Comparison of ENCODE assay signal across 10 mouse cellular contexts in genomic region chr7:34068132-34068531, GRCm38 (mm10). TPM values are rescaled to one million over a fixed set of nuclear protein-coding genes. Genes with fewer than 3 reads are reported as not detected.
ATAC-seq lines count a peak whose summit lies in the region.
"Not testable (repeated sequence)": the region's sequence is repeated elsewhere in the genome, so short reads cannot be mapped to it uniquely, and the experiment has no call there.
"Had no signal": no experiment of that assay in that cellular context is flagged by ENCODE, and none has a peak within 500 bp of the region (broad histone marks: within the 10 kb centered on the region; RNA-seq: fewer than 3 reads in every experiment).

No protein-coding gene starts in this region.

- H3K4me1 ChIP-seq in intestine, embryonic 15.5 days (replicated peaks); intestine, embryonic 16.5 days (ENCODE audit: control insufficient read depth, insufficient read depth, low read length): not testable (repeated sequence)

- WGBS in intestine, embryonic 15.5 days, result 70% methylated on average over 5 of the region's 5 CpGs
- 74% methylated on average over 5 of the region's 5 CpGs for WGBS in intestine, embryonic 16.5 days

- not testable (repeated sequence) for H3K9ac ChIP-seq in intestine, embryonic 15.5 days; intestine, embryonic 16.5 days (ENCODE audit: low read depth, low read length)

- H3K27me3 ChIP-seq in intestine, embryonic 15.5 days (replicated peaks); intestine, embryonic 16.5 days (replicated peaks; ENCODE audit: control insufficient read depth, insufficient read depth, low read length): not testable (repeated sequence)

- H3K4me2 ChIP-seq in intestine, embryonic 15.5 days (replicated peaks); intestine, embryonic 16.5 days (ENCODE audit: low read depth, low read length): not testable (repeated sequence)

- ATAC-seq in intestine, embryonic 15.5 days, result peak; percentile 70
- ATAC-seq in intestine, embryonic 16.5 days, result peak; percentile 74

- H3K4me3 ChIP-seq in intestine, embryonic 15.5 days (replicated peaks); intestine, embryonic 16.5 days (ENCODE audit: low read length): not testable (repeated sequence)

- H3K36me3 ChIP-seq in intestine, embryonic 15.5 days; intestine, embryonic 16.5 days (ENCODE audit: control insufficient read depth, insufficient read depth, low read length): not testable (repeated sequence)

- not testable (repeated sequence) for H3K27ac ChIP-seq in intestine, embryonic 15.5 days; intestine, embryonic 16.5 days (ENCODE audit: low read length)

- H3K9me3 ChIP-seq in intestine, embryonic 15.5 days; intestine, embryonic 16.5 days (ENCODE audit: control insufficient read depth, low read length): not testable (repeated sequence)

RNA-seq across cellular contexts. Expression of gene Scgb1b30, which starts 27.1 kb away (rescaled TPM):
- not detected in 2 replicates for polyA plus RNA-seq in intestine, embryonic 15.5 days (2015; fragmentation: Nextera tagmentation; extraction: Ambion mirVana)
- not detected in 2 replicates for polyA plus RNA-seq in intestine, embryonic 16.5 days (2015; fragmentation: Nextera tagmentation; extraction: Ambion mirVana)
- polyA plus RNA-seq: activated CD4-positive, CD25-positive, alpha-beta regulatory T cell, adult 4 months; adrenal gland, adult 2 months; brain, embryonic 14.5 days; C2C12; CD4-positive, CD25-positive, alpha-beta regulatory T cell, adult 4 months; cerebellum, adult 2 months; G1E; Patski had no signal

RNA-seq across cellular contexts. Expression of gene Scgb1b27, which starts 46.8 kb away (rescaled TPM):
- not detected in 2 replicates for polyA plus RNA-seq in intestine, embryonic 15.5 days (2015; fragmentation: Nextera tagmentation; extraction: Ambion mirVana)
- polyA plus RNA-seq in intestine, embryonic 16.5 days (2015; fragmentation: Nextera tagmentation; extraction: Ambion mirVana), result not detected in 2 replicates
- polyA plus RNA-seq: activated CD4-positive, CD25-positive, alpha-beta regulatory T cell, adult 4 months; adrenal gland, adult 2 months; brain, embryonic 14.5 days; C2C12; CD4-positive, CD25-positive, alpha-beta regulatory T cell, adult 4 months; cerebellum, adult 2 months; G1E; Patski had no signal

RNA-seq across cellular contexts. Expression of gene Scgb2b27, which starts 54.4 kb away (rescaled TPM):
- polyA plus RNA-seq in intestine, embryonic 15.5 days (2015; fragmentation: Nextera tagmentation; extraction: Ambion mirVana), result not detected in 2 replicates
- not detected in 2 replicates for polyA plus RNA-seq in intestine, embryonic 16.5 days (2015; fragmentation: Nextera tagmentation; extraction: Ambion mirVana)
- polyA plus RNA-seq: activated CD4-positive, CD25-positive, alpha-beta regulatory T cell, adult 4 months; adrenal gland, adult 2 months; brain, embryonic 14.5 days; C2C12; CD4-positive, CD25-positive, alpha-beta regulatory T cell, adult 4 months; cerebellum, adult 2 months; G1E; Patski had no signal
